Mouse (Mus musculus) bone marrow, adult 2 months (tissue): ENCODE results near the gene Cstf2. TPM values are rescaled to one million over a fixed set of nuclear protein-coding genes. Genes with fewer than 3 reads are reported as not detected.

Experiments
- H3K27ac ChIP-seq: fragments of 200-500 bp; 2 replicates; pipeline ENCODE4 v1.5.1; 2012; ENCODE audit warnings: low read depth, mild to moderate bottlenecking, control low read depth, inconsistent platforms, low read length; ENCODE audit not compliant: control insufficient read depth, poor library complexity, insufficient read depth
- H3K4me1 ChIP-seq: fragments of 200-500 bp; 2 replicates; pipeline ENCODE4 v1.6.1; 2011; ENCODE audit warnings: low read length; ENCODE audit not compliant: control insufficient read depth, insufficient read depth
- H3K4me3 ChIP-seq: fragments of 200-500 bp; replicated peaks from 2 replicates; pipeline ENCODE3; 2011; ENCODE audit warnings: mild to moderate bottlenecking, low read depth, low read length, control low read depth; ENCODE audit not compliant: control insufficient read depth
- CTCF ChIP-seq: fragments of 200-500 bp; IDR thresholded peaks from 2 replicates; pipeline ENCODE4 v1.5.1; 2011; ENCODE audit warnings: low read length, control low read depth; ENCODE audit not compliant: control insufficient read depth, insufficient read depth
- POLR2A ChIP-seq: fragments of 200-500 bp; IDR thresholded peaks from 2 replicates; pipeline ENCODE4 v1.6.1; 2011; ENCODE audit warnings: low read depth, mild to moderate bottlenecking, control low read depth, low read length, borderline replicate concordance; ENCODE audit not compliant: control insufficient read depth
- WGBS: fragments of 180-500 bp; shearing (Covaris S2); methylation state at CpG from one replicate; pipeline ENCODE4 v1.1.7; 2018; 5-methylcytosine and 5-hydroxymethylcytosine counted together
- polyA plus RNA-seq: library from polyadenylated mRNA; stranded (reverse); fragments of >200 nt; gene quantifications from 2 replicates; pipeline ENCODE4 v1.2.4, GENCODE M21; 2011; ENCODE audit warnings: low replicate concordance; ENCODE audit not compliant: missing spikeins, insufficient read depth, insufficient read length

Cstf2 gene
- polyA plus RNA-seq, 1 experiment, result 9.3 TPM

DNA sequence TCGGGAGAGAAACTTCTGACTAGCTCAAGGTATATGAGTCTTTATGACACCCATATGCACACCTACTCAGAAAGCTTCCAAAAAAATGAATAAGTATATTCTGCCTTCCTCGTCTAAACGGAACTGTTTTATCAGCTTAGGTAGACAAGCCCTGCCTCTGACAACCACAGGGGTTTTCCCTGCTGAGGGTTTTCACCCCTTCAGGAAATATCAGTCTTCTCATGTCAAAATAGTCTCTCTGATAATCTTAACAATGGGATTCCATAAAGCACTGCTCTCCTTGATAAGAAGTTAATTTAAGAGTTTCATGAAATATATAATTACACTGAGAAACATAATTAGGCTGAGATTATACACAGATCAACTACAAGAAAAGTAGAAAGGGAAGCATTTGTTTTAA lies 52.8 kb downstream of the Cstf2 start:
- Histone ChIP-seq H3K4me1 (no peaks in the 10 kb centered on the region), H3K27ac (no peak overlapping the region), H3K4me3 (no peak overlapping the region)
- WGBS, result 38% methylated on average over 3 of the region's 3 CpGs
- TF ChIP-seq POLR2A, result no peak
- no peak for TF ChIP-seq CTCF

- H3K27ac ChIP-seq, result no peak overlapping the region
- no peaks in the 10 kb centered on the region for H3K4me1 ChIP-seq
- TF ChIP-seq CTCF (no peak), POLR2A (no peak)
- H3K4me3 ChIP-seq, result no peak overlapping the region
- WGBS, result 16% methylated on average over 3 of the region's 3 CpGs
Measured at GRCm38 (mm10) chrX:134116417-134116816, 57.4 kb downstream of the Cstf2 start.

DNA sequence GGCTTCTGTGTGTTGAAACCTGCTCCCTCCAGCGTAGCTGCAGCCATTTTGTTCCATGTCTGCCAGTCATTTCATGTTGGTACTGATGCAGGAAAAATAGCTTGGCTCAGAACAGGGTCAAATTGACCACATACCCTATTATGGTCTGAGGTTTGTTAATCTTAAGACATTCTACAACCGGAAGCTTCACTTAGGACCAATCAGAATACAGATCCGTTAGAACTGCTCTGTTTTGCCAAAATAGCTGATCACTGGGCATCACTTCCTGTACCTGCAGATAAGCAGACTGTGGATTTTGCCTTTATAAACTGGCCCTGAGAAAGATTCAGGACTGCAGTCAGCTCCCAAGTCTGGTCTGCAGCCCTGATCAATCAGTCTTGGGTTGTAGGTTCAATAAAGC lies 69.6 kb downstream of the Cstf2 start:
- TF ChIP-seq CTCF (no peak), POLR2A (no peak)
- H3K4me3 ChIP-seq, result no peak overlapping the region
- WGBS, result 47% methylated on average over 3 of the region's 3 CpGs
- H3K4me1 ChIP-seq, result no peaks in the 10 kb centered on the region
- H3K27ac ChIP-seq, result no peak overlapping the region

- no peak for TF ChIP-seq POLR2A
- no peak for TF ChIP-seq CTCF
- H3K4me1 ChIP-seq, result no peaks in the 10 kb centered on the region
- no peak overlapping the region for H3K4me3 ChIP-seq
- WGBS, result 33% methylated on average over 5 of the region's 5 CpGs
- H3K27ac ChIP-seq, result no peak overlapping the region
Measured at GRCm38 (mm10) chrX:134132295-134132694, 73.3 kb downstream of the Cstf2 start.

GRCm38 (mm10) chrX:134133821-134134220 lies 74.8 kb downstream of the Cstf2 start:
- 59% methylated on average over 3 of the region's 3 CpGs for WGBS
- TF ChIP-seq CTCF (no peak), POLR2A (no peak)
- Histone ChIP-seq H3K4me3 (no peak overlapping the region), H3K27ac (no peak overlapping the region), H3K4me1 (no peaks in the 10 kb centered on the region)

Other genes with a start within 250 kb of the Cstf2 start
- not detected in 2 replicates for gene Tnmd, start 208.2 kb upstream of the Cstf2 start, polyA plus RNA-seq
- 3.4 and 4.3 TPM in 2 replicates for gene Tspan6, start 160.8 kb upstream of the Cstf2 start, polyA plus RNA-seq
- gene Srpx2, start 150.8 kb upstream of the Cstf2 start, polyA plus RNA-seq, result 1.5 and 2.2 TPM in 2 replicates
- 2.5 and 6.5 TPM in 2 replicates for gene Sytl4, start 77.4 kb upstream of the Cstf2 start, polyA plus RNA-seq
- gene Xkrx, start 102.9 kb downstream of the Cstf2 start, polyA plus RNA-seq, result 4.4 and 12.4 TPM in 2 replicates
- gene Arl13a, start 128.3 kb downstream of the Cstf2 start, polyA plus RNA-seq, result not detected in 2 replicates
- 0.97 TPM in 1 of 2 replicates, not detected in the other for gene Nox1, start 162.8 kb downstream of the Cstf2 start, polyA plus RNA-seq
- gene Trmt2b, start 217.8 kb downstream of the Cstf2 start, polyA plus RNA-seq, result 7.7 and 9.4 TPM in 2 replicates
- gene Tmem35a, start 236.0 kb downstream of the Cstf2 start, polyA plus RNA-seq, result not detected in 2 replicates
- 16.3 and 17.4 TPM in 2 replicates for gene Cenpi, start 248.9 kb downstream of the Cstf2 start, polyA plus RNA-seq